Mouse (Mus musculus) small intestine, adult 2 months (tissue): Measurements from ENCODE around the gene Enpp1. TPM values are rescaled to one million over a fixed set of nuclear protein-coding genes. Genes with fewer than 3 reads are reported as not detected.

Source experiments
- H3K27ac ChIP-seq: fragments of 200-500 bp; 2 replicates; pipeline ENCODE4 v1.5.1; 2012; ENCODE audit warnings: low read depth, low read length, control low read depth, inconsistent platforms; ENCODE audit not compliant: insufficient read depth
- H3K27me3 ChIP-seq: fragments of 200-500 bp; 2 replicates; pipeline ENCODE4 v1.6.1; 2012; ENCODE audit warnings: mild to moderate bottlenecking, moderate library complexity, low read length, inconsistent platforms; ENCODE audit not compliant: control insufficient read depth, insufficient read depth
- H3K36me3 ChIP-seq: fragments of 200-500 bp; 2 replicates; pipeline ENCODE4 v1.6.1; 2012; ENCODE audit warnings: mild to moderate bottlenecking, low read length, control low read depth, inconsistent platforms; ENCODE audit not compliant: control insufficient read depth, insufficient read depth
- H3K4me1 ChIP-seq: fragments of 200-500 bp; 2 replicates; pipeline ENCODE4 v1.6.1; 2012; ENCODE audit warnings: low read length, inconsistent platforms, mixed read lengths; ENCODE audit not compliant: control insufficient read depth, insufficient read depth, insufficient read length
- H3K4me3 ChIP-seq: fragments of 200-500 bp; 2 replicates; pipeline ENCODE4 v1.5.1; 2012; ENCODE audit warnings: low read depth, mild to moderate bottlenecking, control low read depth, inconsistent platforms, low read length, moderate library complexity
- CTCF ChIP-seq: fragments of 200-500 bp; IDR thresholded peaks from 2 replicates; pipeline ENCODE4 v1.5.1; 2012; ENCODE audit warnings: low read depth, mild to moderate bottlenecking, control low read depth, inconsistent platforms, low read length, moderate library complexity, mixed read lengths; ENCODE audit not compliant: insufficient replicate concordance, insufficient read length; ENCODE audit errors: extremely low read depth
- POLR2A ChIP-seq: fragments of 200-500 bp; IDR thresholded peaks from 2 replicates; pipeline ENCODE4 v1.6.1; 2012; ENCODE audit warnings: low read depth, mild to moderate bottlenecking, control low read depth, inconsistent platforms, low read length, moderate library complexity
- WGBS: fragments of 180-500 bp; shearing (Covaris S2); methylation state at CpG from one replicate; pipeline ENCODE4 v1.1.7; 2018; 5-methylcytosine and 5-hydroxymethylcytosine counted together
- polyA plus RNA-seq: library from polyadenylated mRNA; depleted of rRNA; stranded (reverse); fragments of >200 nt; gene quantifications from 2 replicates; pipeline ENCODE4 v1.2.3, GENCODE M21; 2012

Enpp1 gene
- polyA plus RNA-seq, 1 experiment, result 2.2 TPM

- H3K36me3 ChIP-seq, result peaks cover 4% of the 10 kb centered on the region; the same call in 1 of the 2 replicates
- H3K27me3 ChIP-seq, result no peaks in the 10 kb centered on the region
- no peak overlapping the region for H3K27ac ChIP-seq
- TF ChIP-seq CTCF, result no peak
- no peak for TF ChIP-seq POLR2A
- no peak overlapping the region for H3K4me3 ChIP-seq
- no peaks in the 10 kb centered on the region for H3K4me1 ChIP-seq
- WGBS, result 91% methylated on average over 8 of the region's 8 CpGs
Observed at GRCm38 (mm10) chr10:24645169-24645568, 66.8 kb downstream of the Enpp1 start.

- H3K4me3 ChIP-seq, result no peak overlapping the region
- no peak overlapping the region for H3K27ac ChIP-seq
- H3K36me3 ChIP-seq, result peaks cover 4% of the 10 kb centered on the region; the same call in 1 of the 2 replicates
- no peak for TF ChIP-seq POLR2A
- TF ChIP-seq CTCF, result no peak
- no peaks in the 10 kb centered on the region for H3K27me3 ChIP-seq
- 82% methylated on average over 11 of the region's 11 CpGs for WGBS
- peaks cover 6% of the 10 kb centered on the region; the same call in 1 of the 2 replicates for H3K4me1 ChIP-seq
Observed at GRCm38 (mm10) chr10:24642796-24643580, 69.0 kb downstream of the Enpp1 start.

GRCm38 (mm10) chr10:24641416-24642140 is 70.4 kb downstream of the Enpp1 start:
- no peak for TF ChIP-seq POLR2A
- 78% methylated on average over 14 of the region's 14 CpGs for WGBS
- Histone ChIP-seq H3K36me3 (no peaks in the 10 kb centered on the region; the same call in 1 of the 2 replicates), H3K27me3 (no peaks in the 10 kb centered on the region), H3K27ac (0 out of 2 replicates have a peak overlapping the region, but pooled peaks have one; percentile 7), H3K4me1 (peaks cover 9% of the 10 kb centered on the region; the same call in 1 of the 2 replicates), H3K4me3 (no peak overlapping the region)

GRCm38 (mm10) chr10:24640186-24640875 is 71.6 kb downstream of the Enpp1 start:
- H3K4me3 ChIP-seq, result no peak overlapping the region
- WGBS, result 80% methylated on average over 6 of the region's 6 CpGs
- no peak for TF ChIP-seq CTCF
- no peaks in the 10 kb centered on the region; the same call in 1 of the 2 replicates for H3K36me3 ChIP-seq
- peaks cover 18% of the 10 kb centered on the region; the same call in 1 of the 2 replicates for H3K4me1 ChIP-seq
- H3K27ac ChIP-seq, result no peak overlapping the region
- H3K27me3 ChIP-seq, result no peaks in the 10 kb centered on the region

GRCm38 (mm10) chr10:24639596-24639995 is 72.4 kb downstream of the Enpp1 start:
- WGBS, result 31% methylated on average over 7 of the region's 7 CpGs
- H3K4me3 ChIP-seq, result no peak overlapping the region
- peaks cover 18% of the 10 kb centered on the region; the same call in 1 of the 2 replicates for H3K4me1 ChIP-seq
- TF ChIP-seq CTCF (no peak), POLR2A (no peak)
- peak overlapping the region; percentile 81 for H3K27ac ChIP-seq
- no peaks in the 10 kb centered on the region for H3K27me3 ChIP-seq
- no peaks in the 10 kb centered on the region; the same call in 1 of the 2 replicates for H3K36me3 ChIP-seq

- H3K4me1 ChIP-seq, result peaks cover 22% of the 10 kb centered on the region
- H3K27me3 ChIP-seq, result no peaks in the 10 kb centered on the region
- H3K27ac ChIP-seq, result peak overlapping the region; percentile 81
- H3K36me3 ChIP-seq, result no peaks in the 10 kb centered on the region
- TF ChIP-seq POLR2A (no peak), CTCF (no peak)
- no peak overlapping the region for H3K4me3 ChIP-seq
- WGBS, result 11% methylated on average over 10 of the region's 10 CpGs
Observed at GRCm38 (mm10) chr10:24638306-24639070, 73.5 kb downstream of the Enpp1 start.
